Mouse (Mus musculus) forebrain, postnatal 0 days (tissue): ENCODE data around the gene Rbm38. TPM values are rescaled to one million over a fixed set of nuclear protein-coding genes. Genes with fewer than 3 reads are reported as not detected.

Experiments used
- ATAC-seq: fragments of 200-750 bp; cut with Nextera tagmentation; 2 replicates; pipeline ENCODE4 v1.8.0; 2017; ENCODE audit warnings: mild to moderate bottlenecking, moderate library complexity
- DNase-seq: peaks from one replicate; pipeline ENCODE4 v3.0.0-alpha.2; 2015
- H3K27ac ChIP-seq: fragments of 300-500 bp; sonication (generic); 2 replicates; pipeline ENCODE4 v1.5.1; 2014; ENCODE audit warnings: low read depth, mild to moderate bottlenecking, antibody characterized with exemption, low read length, moderate library complexity, mixed read lengths
- H3K27me3 ChIP-seq: fragments of 300-500 bp; sonication (generic); 2 replicates; pipeline ENCODE4 v1.6.1; 2014; ENCODE audit warnings: mild to moderate bottlenecking, low read length, mixed read lengths; ENCODE audit not compliant: insufficient read depth
- H3K36me3 ChIP-seq: fragments of 300-500 bp; sonication (generic); 2 replicates; pipeline ENCODE4 v1.6.1; 2014; ENCODE audit warnings: mild to moderate bottlenecking, moderate library complexity; ENCODE audit not compliant: insufficient read depth
- H3K4me1 ChIP-seq: fragments of 300-500 bp; sonication (generic); 2 replicates; pipeline ENCODE4 v1.6.1; 2014; ENCODE audit warnings: antibody characterized with exemption; ENCODE audit not compliant: insufficient read depth
- H3K4me2 ChIP-seq: fragments of 300-500 bp; sonication (generic); 2 replicates; pipeline ENCODE4 v1.6.1; 2014; ENCODE audit warnings: low read depth, mild to moderate bottlenecking, moderate library complexity
- H3K4me3 ChIP-seq: fragments of 300-500 bp; sonication (generic); 2 replicates; pipeline ENCODE4 v1.5.1; 2014; ENCODE audit warnings: low read depth, low read length, mixed read lengths
- H3K9ac ChIP-seq: fragments of 300-500 bp; sonication (generic); 2 replicates; pipeline ENCODE4 v1.6.1; 2014; ENCODE audit warnings: mild to moderate bottlenecking
- H3K9me3 ChIP-seq: fragments of 300-500 bp; sonication (generic); 2 replicates; pipeline ENCODE4 v1.6.1; 2016; ENCODE audit warnings: low read length
- CTCF ChIP-seq: sonication (generic); IDR thresholded peaks from 2 replicates; pipeline ENCODE4 v1.5.1; 2016; ENCODE audit warnings: antibody characterized with exemption, control low read depth, low read depth
- whole genome bisulfite sequencing: fragments of 180-500 bp; shearing (Covaris S2); extraction: QIAGEN DNeasy Blood & Tissue Kit; methylation state at CpG from one replicate; pipeline ENCODE4 v1.1.7; 2014; 5-methylcytosine and 5-hydroxymethylcytosine counted together
- polyA plus RNA-seq: library from polyadenylated mRNA; unstranded; fragments of >200 nt; fragmentation: Nextera tagmentation; extraction: Ambion mirVana; gene quantifications from 2 replicates; pipeline ENCODE4 v1.2.1, GENCODE M21; 2015
- total RNA-seq: library from RNA; depleted of rRNA; stranded (reverse); fragments of >200 nt; gene quantifications from 2 replicates; pipeline ENCODE4 v1.2.3, GENCODE M21; 2014

The Rbm38 gene
- total and polyA plus RNA-seq, 2 experiments from 2014 or later, result 6.6 to 11.0 TPM

- H3K4me1 ChIP-seq, result peaks cover 10% of the 10 kb centered on the region
- no peaks in the 10 kb centered on the region for H3K9me3 ChIP-seq
- H3K4me3 ChIP-seq, result no peak overlapping the region
- ATAC-seq (no peak), DNase-seq (no peak)
- WGBS, result 74% methylated on average over 11 of the region's 11 CpGs
- no peak overlapping the region for H3K9ac ChIP-seq
- no peaks in the 10 kb centered on the region for H3K36me3 ChIP-seq
- H3K27ac ChIP-seq, result no peak overlapping the region
- H3K27me3 ChIP-seq, result no peaks in the 10 kb centered on the region
- H3K4me2 ChIP-seq, result no peak overlapping the region
- TF ChIP-seq CTCF, result no peak
Observed at GRCm38 (mm10) chr2:172997748-172998147, 22.6 kb upstream of the Rbm38 start.

DNA sequence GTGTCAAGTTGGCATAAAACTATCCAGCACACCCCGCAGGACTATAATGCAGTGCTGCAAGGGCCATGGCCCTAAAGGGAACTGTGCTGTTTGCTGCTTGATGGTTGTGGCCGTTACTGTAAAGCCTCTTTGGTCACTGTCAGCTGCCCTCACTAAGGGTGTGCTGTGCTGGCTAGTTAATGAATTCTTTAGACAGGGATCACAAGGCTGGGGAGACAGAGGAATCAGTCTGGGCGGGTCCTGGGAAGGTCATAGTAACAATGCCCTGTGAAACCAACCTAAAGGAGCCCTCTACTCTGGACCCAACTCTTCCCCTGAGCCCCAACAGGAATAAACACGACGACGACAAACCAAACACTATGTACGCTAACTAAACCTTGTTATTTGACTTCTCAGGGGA is 21.8 kb upstream of the Rbm38 start:
- Histone ChIP-seq H3K4me1 (peaks cover 10% of the 10 kb centered on the region), H3K9ac (no peak overlapping the region), H3K27ac (no peak overlapping the region), H3K9me3 (no peaks in the 10 kb centered on the region), H3K27me3 (no peaks in the 10 kb centered on the region), H3K4me2 (no peak overlapping the region), H3K4me3 (no peak overlapping the region), H3K36me3 (peaks cover 7% of the 10 kb centered on the region)
- WGBS, result 66% methylated on average over 7 of the region's 7 CpGs
- no peak for TF ChIP-seq CTCF
- no peak for ATAC-seq
- DNase-seq, result no peak

DNA sequence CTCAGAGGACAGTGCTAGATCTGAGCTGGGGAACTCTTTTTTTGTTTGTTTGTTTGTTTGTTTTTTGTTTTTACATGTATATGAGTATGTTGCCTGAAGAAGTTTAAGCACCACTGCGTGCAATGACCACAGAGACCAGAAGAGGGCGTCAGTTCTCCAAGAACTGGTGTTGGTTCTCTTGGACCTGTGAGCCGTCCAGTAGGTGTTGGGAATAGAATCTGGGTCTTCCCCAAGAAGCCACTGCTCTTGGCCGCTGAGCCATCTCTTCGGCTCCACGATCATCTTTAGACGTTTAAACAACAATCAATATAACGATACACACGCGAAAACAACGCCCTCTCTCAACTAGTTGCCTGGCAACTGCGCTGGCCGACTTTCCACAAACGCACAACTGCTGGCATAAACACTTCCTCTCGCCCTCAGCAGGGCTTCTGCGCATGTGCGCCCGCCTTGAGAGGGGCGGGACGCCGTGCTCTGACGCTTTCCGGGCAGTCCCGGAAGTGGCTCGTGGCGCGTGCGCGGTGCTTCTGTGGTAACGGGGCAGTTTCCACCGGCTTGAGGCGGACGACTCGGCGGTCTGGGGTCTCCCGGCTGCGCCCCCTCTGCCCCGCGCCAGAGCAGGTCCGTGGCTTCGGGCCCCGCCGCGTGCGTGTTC is 20.5 kb upstream of the Rbm38 start, which contains the start of gene Rae1:
Gene Rae1, plus strand, starts transcription at position 488 of the 655 bp plus-strand sequence.
- no peaks in the 10 kb centered on the region for H3K9me3 ChIP-seq
- H3K4me3 ChIP-seq, result peak within 1 kb of the TSS; percentile 99
- H3K9ac ChIP-seq, result peak within 1 kb of the TSS; percentile 97
- no peaks in the 10 kb centered on the region for H3K27me3 ChIP-seq
- peak within 1 kb of the TSS; percentile 97 for H3K27ac ChIP-seq
- peaks cover 20% of the 10 kb centered on the region for H3K36me3 ChIP-seq
- WGBS, result 3% methylated on average over 45 of the region's 45 CpGs
- H3K4me2 ChIP-seq, result peak within 1 kb of the TSS; percentile 77
- peak; percentile 95 for ATAC-seq
- TF ChIP-seq CTCF, result peak; percentile 83
- DNase-seq, result peak; percentile 100
- peaks cover 10% of the 10 kb centered on the region for H3K4me1 ChIP-seq

DNA sequence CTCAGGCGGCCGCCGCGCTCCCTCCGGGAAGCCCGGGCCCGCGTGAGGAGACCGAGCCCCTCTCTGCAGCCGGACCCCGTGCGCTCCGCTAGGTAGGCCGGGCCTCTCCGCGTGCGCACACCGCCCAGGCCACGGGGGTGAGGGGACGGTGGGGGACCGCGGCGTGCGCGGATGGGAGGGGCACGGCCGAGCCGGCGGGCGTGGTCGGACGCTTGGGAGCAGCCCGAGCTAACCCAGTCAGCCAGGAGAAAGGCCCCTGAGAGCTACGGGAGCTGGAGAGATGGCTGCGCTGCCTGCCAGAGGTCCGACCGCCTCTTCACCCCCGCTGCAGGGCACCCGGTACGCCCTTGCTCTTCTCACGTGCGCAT is 20.0 kb upstream of the Rbm38 start:
- H3K27ac ChIP-seq, result peak overlapping the region; percentile 97
- H3K27me3 ChIP-seq, result no peaks in the 10 kb centered on the region
- 5% methylated on average over 42 of the region's 42 CpGs for WGBS
- peak overlapping the region; percentile 97 for H3K9ac ChIP-seq
- DNase-seq, result no peak
- TF ChIP-seq CTCF, result no peak
- H3K36me3 ChIP-seq, result peaks cover 25% of the 10 kb centered on the region
- no peaks in the 10 kb centered on the region for H3K9me3 ChIP-seq
- peak; percentile 72 for ATAC-seq
- peak overlapping the region; percentile 99 for H3K4me3 ChIP-seq
- H3K4me2 ChIP-seq, result peak overlapping the region; percentile 77
- peaks cover 10% of the 10 kb centered on the region for H3K4me1 ChIP-seq

DNA sequence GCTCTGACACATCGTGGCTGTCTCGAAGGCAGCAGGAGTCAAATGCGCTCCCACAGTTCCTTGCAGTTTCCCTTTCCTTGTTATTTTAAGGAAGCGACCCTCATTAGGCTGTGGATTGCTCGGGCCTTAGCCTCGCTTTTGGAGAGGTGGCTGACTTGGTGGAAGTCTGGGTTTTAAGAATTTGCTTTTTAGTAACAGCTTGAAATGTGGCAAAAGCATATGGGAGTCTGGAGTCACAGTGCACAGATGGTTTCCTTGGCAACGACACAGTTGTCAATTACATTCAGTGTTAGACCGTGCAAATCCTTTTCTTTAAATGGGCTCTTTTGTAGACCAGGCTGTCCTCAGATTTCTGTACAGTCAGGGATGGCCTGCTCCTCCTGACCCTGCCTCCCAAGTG is 19.4 kb upstream of the Rbm38 start:
- no peaks in the 10 kb centered on the region for H3K9me3 ChIP-seq
- ATAC-seq (peak; percentile 49), DNase-seq (peak; percentile 79)
- peak overlapping the region; percentile 97 for H3K27ac ChIP-seq
- H3K4me2 ChIP-seq, result peak overlapping the region; percentile 77
- no peaks in the 10 kb centered on the region for H3K27me3 ChIP-seq
- peaks cover 10% of the 10 kb centered on the region for H3K4me1 ChIP-seq
- H3K9ac ChIP-seq, result peak overlapping the region; percentile 97
- peaks cover 31% of the 10 kb centered on the region for H3K36me3 ChIP-seq
- H3K4me3 ChIP-seq, result peak overlapping the region; percentile 99
- WGBS, result 15% methylated on average over 8 of the region's 8 CpGs
- no peak for TF ChIP-seq CTCF

GRCm38 (mm10) chr2:173003737-173004136 is 16.6 kb upstream of the Rbm38 start:
- Histone ChIP-seq H3K4me3 (no peak overlapping the region), H3K4me2 (no peak overlapping the region), H3K27ac (no peak overlapping the region), H3K27me3 (no peaks in the 10 kb centered on the region), H3K36me3 (peaks cover 59% of the 10 kb centered on the region), H3K4me1 (peaks cover 10% of the 10 kb centered on the region), H3K9ac (no peak overlapping the region), H3K9me3 (no peaks in the 10 kb centered on the region)
- 92% methylated on average over 8 of the region's 8 CpGs for WGBS
- TF ChIP-seq CTCF, result no peak
- DNase-seq (no peak), ATAC-seq (no peak)

- no peaks in the 10 kb centered on the region for H3K27me3 ChIP-seq
- 78% methylated on average over 3 of the region's 3 CpGs for WGBS
- no peak overlapping the region for H3K27ac ChIP-seq
- ATAC-seq, result no peak
- no peak for DNase-seq
- no peaks in the 10 kb centered on the region for H3K4me1 ChIP-seq
- H3K4me3 ChIP-seq, result no peak overlapping the region
- peaks cover 98% of the 10 kb centered on the region for H3K36me3 ChIP-seq
- H3K4me2 ChIP-seq, result no peak overlapping the region
- no peaks in the 10 kb centered on the region for H3K9me3 ChIP-seq
- H3K9ac ChIP-seq, result no peak overlapping the region
- TF ChIP-seq CTCF, result no peak
Observed at GRCm38 (mm10) chr2:173010220-173010717, 10.0 kb upstream of the Rbm38 start.
